Mouse (Mus musculus) 3134 (cell line): ENCODE measurements around the gene Prox2.
A peak's percentile ranks its signal among the peaks of the same experiment; 100 is the strongest.

Experiments used
- DNase-seq: peaks from one replicate; pipeline ENCODE4 v3.0.0-alpha.2; 2011; ENCODE audit warnings: low spot score; ENCODE audit not compliant: insufficient read length; ENCODE audit errors: extremely low read depth

Prox2 gene

DNA sequence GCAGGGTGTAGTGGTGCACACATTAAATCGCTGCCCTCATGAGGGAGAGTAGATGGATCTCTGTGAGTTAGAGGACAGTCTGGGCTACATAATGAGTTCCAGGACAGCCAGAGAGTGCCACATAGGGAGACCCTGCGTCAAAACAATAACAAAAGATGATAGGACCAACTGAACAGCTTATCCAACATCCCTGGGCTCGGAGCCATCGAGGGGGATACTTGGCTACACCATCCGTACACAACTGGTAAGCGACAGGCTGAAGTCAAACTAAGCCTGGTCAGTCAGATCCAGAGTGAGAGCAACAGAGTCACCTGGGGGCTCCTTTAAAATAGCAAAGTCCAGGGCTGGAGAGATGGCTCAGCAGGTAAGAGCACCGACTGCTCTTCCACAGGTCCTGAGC lies 14.7 kb downstream of the Prox2 start:
- DNase-seq: no peak

DNA sequence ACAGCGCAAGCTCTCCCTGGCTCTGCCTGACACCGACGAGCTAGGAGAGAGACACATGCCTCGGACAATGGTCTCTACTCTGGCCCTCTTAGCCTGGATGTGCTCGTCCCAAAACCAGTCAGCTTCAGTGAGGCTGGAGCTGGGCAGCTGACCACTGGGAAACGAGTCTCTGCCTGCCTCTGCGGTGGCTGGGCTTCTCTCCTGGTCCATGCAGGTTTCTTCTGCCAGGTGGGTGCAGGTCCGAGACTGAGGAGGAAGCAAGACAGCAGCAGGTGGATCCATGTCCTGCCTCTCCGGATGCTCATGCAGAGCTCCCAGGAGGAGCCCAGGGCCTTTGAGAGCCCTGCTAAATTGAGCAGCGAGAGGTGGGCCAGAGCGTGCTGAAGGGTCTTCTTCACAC lies 15.4 kb downstream of the Prox2 start:
- no peak for DNase-seq

DNA sequence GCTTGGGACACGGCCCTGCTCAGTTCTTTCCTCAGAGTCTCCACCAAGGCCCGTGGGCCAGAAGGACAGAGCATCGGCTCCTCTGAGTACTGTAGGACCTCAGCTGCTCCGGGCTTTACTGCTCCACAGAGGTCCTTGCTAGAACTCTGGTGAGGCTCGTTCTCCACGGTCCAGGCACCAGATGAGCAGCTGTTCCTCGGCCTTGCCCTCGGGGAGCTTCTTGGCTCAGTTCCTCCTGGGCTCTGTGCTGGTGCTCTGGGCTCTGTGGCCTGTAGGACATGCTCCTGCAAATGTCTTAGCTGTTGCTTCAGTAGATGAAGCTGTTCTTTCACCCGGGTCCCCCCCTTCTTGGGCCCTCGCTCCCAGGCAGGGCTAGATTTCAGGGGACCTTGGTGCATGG lies 15.9 kb downstream of the Prox2 start:
- DNase-seq: peak; percentile 9

DNA sequence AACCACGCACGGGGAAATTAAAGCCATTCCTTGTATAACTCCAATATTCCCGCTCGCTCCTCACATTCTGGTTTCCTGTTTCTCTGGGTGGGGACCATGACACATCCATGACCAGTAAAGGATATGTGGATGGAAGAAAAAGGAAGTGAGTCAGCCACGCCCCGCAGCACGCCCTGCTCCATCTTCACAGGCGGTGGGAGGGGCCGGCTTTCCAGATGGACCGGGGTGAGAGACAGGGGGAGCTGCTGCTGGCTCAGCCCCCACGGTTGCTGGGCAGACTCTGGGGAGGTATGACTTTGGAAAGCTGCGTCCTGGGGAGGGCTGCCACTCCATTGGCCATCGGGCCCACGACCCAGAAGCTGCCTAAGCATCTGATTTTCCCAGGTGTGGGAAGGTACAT lies 16.5 kb downstream of the Prox2 start:
- DNase-seq: peak; percentile 84

DNA sequence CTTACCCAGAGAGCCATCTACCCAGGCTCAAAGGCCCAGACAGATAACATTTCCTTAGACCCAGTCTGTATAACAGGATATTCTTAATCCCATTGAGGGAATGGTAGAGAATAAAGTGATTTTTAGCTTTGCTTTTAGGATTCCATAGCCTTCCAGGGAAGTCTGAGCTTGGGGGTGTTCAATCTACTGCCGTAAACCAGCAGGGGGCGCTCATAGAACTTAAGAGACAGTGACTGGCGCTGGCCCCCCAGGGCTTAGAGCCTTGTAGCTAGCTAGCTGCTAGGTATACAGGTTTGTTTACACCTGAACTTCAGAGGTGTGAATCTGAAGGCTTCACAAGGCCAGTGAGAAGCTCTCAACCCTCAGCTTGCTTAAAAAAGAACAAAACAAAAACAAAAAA lies 18.3 kb downstream of the Prox2 start:
- no peak for DNase-seq

DNA sequence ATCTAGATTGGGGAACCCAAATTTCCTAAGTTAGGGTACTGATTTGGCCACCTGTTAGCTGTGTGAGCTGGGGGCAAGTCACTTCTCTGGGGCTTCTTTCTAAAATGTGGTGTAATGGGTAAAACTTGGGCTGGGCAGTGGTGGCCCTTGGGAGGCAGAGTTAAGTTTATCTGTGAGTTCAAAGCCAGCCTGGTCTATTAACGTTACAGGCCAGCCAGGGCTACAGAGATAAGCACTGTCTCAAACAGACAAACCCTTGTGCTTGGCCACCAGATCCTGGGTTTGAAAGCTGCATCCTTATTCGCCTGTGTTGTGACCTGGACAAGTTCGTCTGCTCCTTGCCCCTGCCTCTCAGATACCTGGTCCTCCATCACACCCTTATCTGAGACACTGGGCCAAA lies 19.4 kb downstream of the Prox2 start:
- no peak for DNase-seq

DNA sequence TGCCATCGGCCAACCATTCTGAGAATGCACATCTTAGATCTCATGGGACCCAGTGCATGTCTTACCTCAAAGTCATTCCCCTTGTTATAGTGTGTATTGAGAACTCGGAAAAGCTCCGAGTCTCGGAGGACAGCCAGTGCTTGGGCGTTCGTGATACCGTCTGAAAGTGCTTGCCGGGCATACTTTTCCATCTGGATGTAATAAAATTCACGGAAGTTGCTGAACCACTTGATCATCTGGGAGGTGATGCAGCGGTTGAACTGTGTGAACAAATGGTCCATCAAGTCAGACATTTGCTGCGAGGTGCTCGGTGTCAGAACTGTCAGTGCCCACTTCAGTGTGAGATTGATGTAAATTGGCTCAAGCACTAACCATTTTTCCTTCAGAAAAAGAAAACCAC lies 22.7 kb downstream of the Prox2 start:
- no peak for DNase-seq

DNA sequence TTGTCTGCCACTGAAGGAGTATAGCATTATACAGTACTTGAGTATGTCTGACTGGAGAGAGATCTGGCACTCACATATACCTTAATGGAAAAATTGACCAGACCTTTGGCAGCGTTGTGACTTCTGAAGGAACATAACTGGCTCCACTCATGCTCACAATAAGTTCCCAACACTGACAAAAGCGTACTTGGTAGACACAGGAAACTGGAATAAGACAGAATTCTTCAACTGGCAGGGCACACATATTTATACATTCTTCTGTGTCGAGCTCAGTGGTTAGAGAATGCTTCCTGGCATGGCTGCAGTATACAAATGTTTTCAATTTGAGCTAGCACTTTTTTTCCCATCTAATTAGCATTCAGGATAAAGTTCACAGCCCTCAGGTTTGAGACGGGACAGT lies 25.6 kb downstream of the Prox2 start:
- no peak for DNase-seq

DNA sequence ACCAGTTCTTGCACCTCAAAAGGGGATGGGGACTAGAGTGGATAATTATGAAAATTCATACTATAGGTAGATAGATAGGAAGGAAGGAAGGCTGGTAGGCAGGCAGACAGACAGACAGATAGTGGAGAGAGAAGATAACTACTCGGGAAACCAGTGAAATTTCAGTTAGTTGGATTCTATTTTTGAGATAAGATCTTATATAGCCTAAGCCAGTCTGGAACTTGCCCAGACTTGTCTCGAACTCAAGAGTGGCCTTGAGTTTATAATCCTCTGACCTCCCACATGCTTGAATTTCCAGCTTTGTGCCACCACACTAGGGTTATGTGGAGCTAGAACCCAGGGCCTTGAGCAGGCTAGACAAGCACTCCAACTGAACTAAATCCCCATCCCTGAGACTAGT lies 26.3 kb downstream of the Prox2 start:
- no peak for DNase-seq

DNA sequence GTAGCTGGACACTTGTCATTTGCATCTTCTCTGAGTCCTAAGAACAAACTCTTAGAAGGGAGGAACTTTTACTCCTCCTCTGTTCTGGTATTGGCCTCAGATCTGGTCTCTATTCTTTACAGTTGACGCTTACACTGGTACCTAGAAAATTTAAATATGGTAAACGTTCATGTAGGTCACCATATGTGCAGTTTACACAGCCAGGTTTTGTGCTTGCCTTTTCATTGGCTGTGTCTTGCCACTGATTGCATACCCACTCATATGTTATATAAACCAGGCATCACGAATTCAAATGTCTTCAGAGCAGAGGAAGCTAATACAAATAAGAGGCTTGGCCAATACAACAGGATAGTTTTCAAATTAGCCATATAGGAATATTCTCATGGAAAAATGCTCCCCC lies 33.5 kb downstream of the Prox2 start:
- no peak for DNase-seq

DNA sequence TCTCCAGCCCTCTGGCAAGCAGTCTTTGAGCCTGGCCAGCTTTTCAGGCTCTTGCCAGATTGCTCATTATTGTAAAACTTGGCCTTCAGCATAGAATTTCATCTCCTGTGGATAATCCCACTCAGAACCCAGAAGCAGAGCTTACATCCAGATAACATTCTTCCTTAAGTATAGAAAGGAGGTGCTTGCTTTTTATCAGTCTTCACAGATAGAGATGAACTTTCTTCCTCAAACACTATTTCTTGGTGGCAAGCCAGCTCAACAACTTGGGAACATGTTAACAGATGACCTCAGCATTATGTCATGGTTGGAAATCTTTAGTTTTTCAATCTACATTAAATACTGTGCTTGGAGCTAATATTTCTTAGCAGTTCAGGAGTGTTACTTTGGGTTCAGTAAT lies 39.5 kb downstream of the Prox2 start:
- DNase-seq: no peak

DNA sequence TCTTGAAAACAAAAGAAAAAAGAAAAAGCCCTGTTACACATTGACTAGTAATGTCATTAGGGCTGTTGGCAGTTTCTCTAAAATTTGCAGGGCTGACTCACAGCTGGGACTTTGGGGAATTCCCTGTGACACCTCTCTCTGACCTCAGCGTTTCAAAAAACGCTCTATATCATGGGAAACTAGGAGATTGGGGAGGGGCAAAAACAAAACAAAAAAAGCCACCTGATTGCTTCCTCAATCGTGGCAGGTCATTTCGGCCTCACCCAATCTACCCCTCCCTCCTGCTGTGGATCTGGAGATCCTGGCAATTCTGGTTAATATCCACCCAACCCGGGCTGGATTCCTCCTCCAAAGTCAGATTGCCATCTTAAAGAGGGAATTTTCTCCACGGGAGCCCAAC lies 59.3 kb downstream of the Prox2 start:
- DNase-seq: peak; percentile 14
